Mouse (Mus musculus) liver, embryonic 11.5 days (tissue): ENCODE measurements around the gene Sh3bp5l. TPM values are rescaled to one million over a fixed set of nuclear protein-coding genes. Genes with fewer than 3 reads are reported as not detected.

Source experiments
- ATAC-seq: fragments of 200-750 bp; cut with Nextera tagmentation; replicated peaks from 2 replicates; pipeline ENCODE4 v1.8.0; 2017; ENCODE audit warnings: moderate number of reproducible peaks, mild to moderate bottlenecking, moderate TSS enrichment, moderate library complexity; ENCODE audit not compliant: low FRiP score
- DNase-seq: peaks from one replicate; pipeline ENCODE4 v3.0.0-alpha.2; 2017; ENCODE audit warnings: low spot score
- H3K27ac ChIP-seq: fragments of 300-500 bp; sonication (generic); 2 replicates; pipeline ENCODE4 v1.5.1; 2014; ENCODE audit warnings: mild to moderate bottlenecking, low read depth, low read length, control low read depth
- H3K27me3 ChIP-seq: fragments of 300-500 bp; sonication (generic); replicated peaks from 2 replicates; pipeline ENCODE4 v1.6.1; 2014; ENCODE audit warnings: low read length, mixed read lengths; ENCODE audit not compliant: control insufficient read depth, insufficient read depth
- H3K36me3 ChIP-seq: fragments of 300-500 bp; sonication (generic); 2 replicates; pipeline ENCODE4 v1.6.1; 2014; ENCODE audit warnings: mild to moderate bottlenecking, low read length, moderate library complexity, mixed read lengths; ENCODE audit not compliant: control insufficient read depth, insufficient read depth
- H3K4me1 ChIP-seq: fragments of 300-500 bp; sonication (generic); replicated peaks from 2 replicates; pipeline ENCODE4 v1.6.1; 2014; ENCODE audit warnings: low read length, mixed read lengths; ENCODE audit not compliant: control insufficient read depth, insufficient read depth
- H3K4me2 ChIP-seq: fragments of 300-500 bp; sonication (generic); 2 replicates; pipeline ENCODE4 v1.6.1; 2014; ENCODE audit warnings: mild to moderate bottlenecking, control low read depth, moderate library complexity
- H3K4me3 ChIP-seq: fragments of 300-500 bp; sonication (generic); 2 replicates; pipeline ENCODE4 v1.5.1; 2014; ENCODE audit warnings: low read depth, low read length, control low read depth
- H3K9ac ChIP-seq: fragments of 300-500 bp; sonication (generic); 2 replicates; pipeline ENCODE4 v1.6.1; 2014; ENCODE audit warnings: low read depth, low read length, control low read depth
- H3K9me3 ChIP-seq: fragments of 300-500 bp; sonication (generic); 2 replicates; pipeline ENCODE4 v1.6.1; 2016; ENCODE audit warnings: low read length, inconsistent platforms, mixed read lengths; ENCODE audit not compliant: control insufficient read depth
- WGBS: fragments of 180-500 bp; shearing (Covaris S2); extraction: QIAGEN DNeasy Blood & Tissue Kit; methylation state at CpG from one replicate; pipeline ENCODE4 v1.1.7; 2014; 5-methylcytosine and 5-hydroxymethylcytosine counted together
- polyA plus RNA-seq: library from polyadenylated mRNA; unstranded; fragments of >200 nt; fragmentation: Nextera tagmentation; extraction: Ambion mirVana; gene quantifications from 2 replicates; pipeline ENCODE4 v1.2.1, GENCODE M21; 2014

Gene Sh3bp5l
- polyA plus RNA-seq, 1 experiment from 2014 or later, result 20.5 TPM

DNA sequence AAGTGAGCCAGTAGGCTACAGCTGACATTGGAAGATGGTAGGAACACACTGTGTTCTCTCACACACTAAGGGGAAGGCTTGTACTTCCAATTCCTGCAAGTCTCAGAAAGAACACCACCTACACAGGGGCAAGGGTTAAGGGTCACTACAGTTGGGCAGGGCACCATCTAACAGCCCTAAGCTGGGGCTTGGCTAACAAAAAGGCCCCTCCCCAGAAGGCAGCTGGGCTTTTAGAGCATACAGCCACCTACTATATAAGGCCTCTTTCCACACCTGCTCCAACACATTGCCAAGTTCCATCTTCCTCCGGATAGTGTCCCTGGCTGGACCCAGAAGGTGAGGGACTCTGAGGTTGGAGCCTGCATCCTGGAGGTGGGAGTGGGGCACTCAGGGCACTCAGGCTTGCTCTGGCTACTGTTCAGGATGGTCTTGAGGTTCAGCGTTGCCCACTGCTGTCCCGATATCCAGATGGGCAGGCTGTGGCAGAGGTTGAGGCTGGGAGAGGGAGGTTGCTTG, 48.3 kb downstream of the Sh3bp5l start, which contains the start of gene Lypd8:
Lypd8 (plus strand) TSS at position 281 of the 516 bp plus-strand sequence.
- H3K9ac ChIP-seq, result no peak within 1 kb of the TSS
- WGBS, result 79% methylated on average over 3 of the region's 3 CpGs
- no peak for ATAC-seq
- H3K27ac ChIP-seq, result no peak within 1 kb of the TSS
- H3K36me3 ChIP-seq, result no peaks in the 10 kb centered on the region
- H3K4me2 ChIP-seq, result no peak within 1 kb of the TSS
- no peak for DNase-seq
- H3K4me1 ChIP-seq, result no peaks in the 10 kb centered on the region
- H3K27me3 ChIP-seq, result no peaks in the 10 kb centered on the region
- H3K9me3 ChIP-seq, result no peaks in the 10 kb centered on the region
- no peak within 1 kb of the TSS for H3K4me3 ChIP-seq

DNA sequence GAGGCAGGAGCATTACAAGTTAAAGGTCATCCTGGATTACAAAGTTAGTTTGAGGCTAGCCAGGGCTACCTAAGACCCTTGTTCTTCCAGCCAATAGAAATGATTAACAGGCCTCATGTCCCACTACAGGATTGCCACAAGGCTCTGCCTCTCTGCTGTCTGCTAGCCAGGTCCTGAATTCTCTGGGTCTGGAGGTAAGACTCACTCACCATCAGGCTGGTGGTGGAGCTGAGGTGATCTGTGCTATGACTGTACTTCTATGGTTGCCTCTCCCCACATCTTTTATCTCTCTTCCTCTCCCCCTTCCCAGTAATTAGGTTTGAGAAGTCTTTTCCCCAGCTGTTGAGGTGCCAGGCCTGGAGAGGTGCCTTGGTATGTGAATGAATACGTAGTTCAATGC, 49.0 kb downstream of the Sh3bp5l start:
- no peaks in the 10 kb centered on the region for H3K27me3 ChIP-seq
- H3K9me3 ChIP-seq, result no peaks in the 10 kb centered on the region
- no peak overlapping the region for H3K27ac ChIP-seq
- WGBS, result 90% methylated on average over 1 of the region's 1 CpGs
- H3K4me3 ChIP-seq, result no peak overlapping the region
- no peak overlapping the region for H3K9ac ChIP-seq
- no peaks in the 10 kb centered on the region for H3K36me3 ChIP-seq
- no peak for DNase-seq
- H3K4me2 ChIP-seq, result no peak overlapping the region
- no peak for ATAC-seq
- H3K4me1 ChIP-seq, result no peaks in the 10 kb centered on the region

DNA sequence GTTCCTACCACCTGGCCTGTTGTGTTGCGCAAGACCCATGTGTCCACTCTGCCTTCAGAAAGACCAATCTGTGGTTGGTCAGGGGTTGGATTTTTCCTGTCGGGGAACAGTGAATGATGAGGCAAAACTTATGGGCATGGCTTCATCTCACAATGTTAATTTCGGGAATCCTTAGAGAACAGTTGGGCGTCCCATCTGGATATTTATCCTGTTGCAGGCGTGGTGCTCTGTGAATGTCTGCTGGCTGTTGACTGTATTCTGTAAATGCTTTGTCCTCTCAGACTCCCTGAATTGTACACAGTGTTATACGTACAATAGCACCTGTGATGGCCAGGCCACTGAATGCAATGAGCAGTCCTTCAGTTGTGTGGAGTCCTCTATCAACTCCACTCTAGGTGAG, 51.9 kb downstream of the Sh3bp5l start:
- no peak for DNase-seq
- 86% methylated on average over 6 of the region's 6 CpGs for WGBS
- H3K36me3 ChIP-seq, result no peaks in the 10 kb centered on the region

More for the DNA sequence above, 51.9 kb downstream of the Sh3bp5l start:
- no peaks in the 10 kb centered on the region for H3K4me1 ChIP-seq
- H3K4me2 ChIP-seq, result no peak overlapping the region
- H3K9me3 ChIP-seq, result no peaks in the 10 kb centered on the region
- no peak for ATAC-seq
- no peak overlapping the region for H3K9ac ChIP-seq
- no peak overlapping the region for H3K4me3 ChIP-seq
- H3K27me3 ChIP-seq, result no peaks in the 10 kb centered on the region
- no peak overlapping the region for H3K27ac ChIP-seq

Other genes with a start within 250 kb of the Sh3bp5l start
- not detected in 2 replicates for gene Gm12248, start 237.6 kb upstream of the Sh3bp5l start, polyA plus RNA-seq
- 75.7 and 77.6 TPM in 2 replicates for gene Cnot8, start 226.6 kb upstream of the Sh3bp5l start, polyA plus RNA-seq
- gene Gemin5, start 162.2 kb upstream of the Sh3bp5l start, polyA plus RNA-seq, result 36.6 and 41.1 TPM in 2 replicates
- 178 and 190 TPM in 2 replicates for gene Mrpl22, start 159.1 kb upstream of the Sh3bp5l start, polyA plus RNA-seq
- 5.0 and 5.5 TPM in 2 replicates for gene Igtp, start 131.2 kb upstream of the Sh3bp5l start, polyA plus RNA-seq
- 2.3 and 2.5 TPM in 2 replicates for gene Irgm2, start 131.1 kb upstream of the Sh3bp5l start, polyA plus RNA-seq
- 0.30 and 0.44 TPM in 2 replicates for gene 4930438A08Rik, start 55.9 kb upstream of the Sh3bp5l start, polyA plus RNA-seq
- 18.3 and 19.2 TPM in 2 replicates for gene Zfp692, start 23.7 kb upstream of the Sh3bp5l start, polyA plus RNA-seq
- 50.6 and 50.7 TPM in 2 replicates for gene Zfp672, start 385 bp upstream of the Sh3bp5l start, polyA plus RNA-seq
- gene Lypd8, start 48.3 kb downstream of the Sh3bp5l start, polyA plus RNA-seq, result 0.14 and 0.27 TPM in 2 replicates
- gene 1810065E05Rik, start 90.4 kb downstream of the Sh3bp5l start, polyA plus RNA-seq, result not detected in 2 replicates
- gene Gm12253, start 101.8 kb downstream of the Sh3bp5l start, polyA plus RNA-seq, result not detected in 2 replicates
- not detected in 2 replicates for gene Lypd9, start 122.2 kb downstream of the Sh3bp5l start, polyA plus RNA-seq
- gene Olfr30, start 131.5 kb downstream of the Sh3bp5l start, polyA plus RNA-seq, result not detected in 2 replicates
- gene Olfr332, start 161.8 kb downstream of the Sh3bp5l start, polyA plus RNA-seq, result not detected in 2 replicates
- gene Olfr331, start 171.8 kb downstream of the Sh3bp5l start, polyA plus RNA-seq, result not detected in 2 replicates
- gene Olfr330, start 204.1 kb downstream of the Sh3bp5l start, polyA plus RNA-seq, result not detected in 2 replicates
- gene Olfr329-ps, start 215.7 kb downstream of the Sh3bp5l start, polyA plus RNA-seq, result not detected in 2 replicates
- 0.05 and 0.08 TPM in 2 replicates for gene Olfr328, start 224.9 kb downstream of the Sh3bp5l start, polyA plus RNA-seq
- not detected in 2 replicates for gene Olfr224, start 239.8 kb downstream of the Sh3bp5l start, polyA plus RNA-seq
- not detected in 2 replicates for gene Olfr325, start 247.0 kb downstream of the Sh3bp5l start, polyA plus RNA-seq